Mouse (Mus musculus) embryonic facial prominence, embryonic 10.5 days (tissue): Measurements from ENCODE around the gene Prph2. TPM values are rescaled to one million over a fixed set of nuclear protein-coding genes. Genes with fewer than 3 reads are reported as not detected.
A peak's percentile ranks its signal among the peaks of the same experiment; 100 is the strongest.

ENCODE experiments used
- DNase-seq: peaks from one replicate; pipeline ENCODE4 v3.0.0-alpha.2; 2017; ENCODE audit warnings: low spot score
- H3K27ac ChIP-seq: fragments of 300-500 bp; sonication (generic); replicated peaks from 2 replicates; pipeline ENCODE4 v1.5.1; 2016; ENCODE audit warnings: mild to moderate bottlenecking
- H3K27me3 ChIP-seq: fragments of 300-500 bp; sonication (generic); replicated peaks from 2 replicates; pipeline ENCODE4 v1.6.1; 2016; ENCODE audit warnings: low read depth, mild to moderate bottlenecking; ENCODE audit not compliant: poor library complexity, severe bottlenecking
- H3K36me3 ChIP-seq: fragments of 300-500 bp; sonication (generic); replicated peaks from 2 replicates; pipeline ENCODE4 v1.6.1; 2016; ENCODE audit warnings: mild to moderate bottlenecking, moderate library complexity
- H3K4me1 ChIP-seq: fragments of 300-500 bp; sonication (generic); 2 replicates; pipeline ENCODE4 v1.6.1; 2016
- H3K4me3 ChIP-seq: fragments of 300-500 bp; sonication (generic); 2 replicates; pipeline ENCODE4 v1.5.1; 2016; ENCODE audit warnings: mild to moderate bottlenecking, moderate library complexity
- H3K9me3 ChIP-seq: fragments of 300-500 bp; sonication (generic); 2 replicates; pipeline ENCODE4 v1.6.1; 2016; ENCODE audit warnings: mild to moderate bottlenecking
- WGBS: fragments of 180-500 bp; shearing (Covaris S2); methylation state at CpG from one replicate; pipeline ENCODE4 v1.1.7; 2016; 5-methylcytosine and 5-hydroxymethylcytosine counted together
- polyA plus RNA-seq: library from polyadenylated mRNA; unstranded; fragments of >200 nt; fragmentation: Nextera tagmentation; extraction: Ambion mirVana; gene quantifications from 2 replicates; pipeline ENCODE4 v1.2.1, GENCODE M21; 2016

The Prph2 gene
- polyA plus RNA-seq, 1 experiment from 2014 or later = not detected

- peak; percentile 85 for DNase-seq
- Histone ChIP-seq H3K36me3 (no peaks in the 10 kb centered on the region), H3K4me1 (peaks cover 4% of the 10 kb centered on the region; the same call in 1 of the 2 replicates), H3K27me3 (no peaks in the 10 kb centered on the region), H3K4me3 (0 out of 2 replicates have a peak overlapping the region, but pooled peaks have one; percentile 2), H3K27ac (no peak overlapping the region), H3K9me3 (0 out of 2 replicates have a peak, but pooled peaks cover 4% of the 10 kb centered on the region)
- WGBS = 22% methylated on average over 19 of the region's 19 CpGs
These were observed 6.3 kb upstream of the Prph2 start for GRCm38 (mm10) chr17:46903876-46904490.

- Histone ChIP-seq H3K9me3 (0 out of 2 replicates have a peak, but pooled peaks cover 4% of the 10 kb centered on the region), H3K27ac (no peak overlapping the region), H3K4me3 (no peak overlapping the region), H3K27me3 (no peaks in the 10 kb centered on the region), H3K4me1 (peaks cover 20% of the 10 kb centered on the region), H3K36me3 (no peaks in the 10 kb centered on the region)
- no peak for DNase-seq
- WGBS = 43% methylated on average over 6 of the region's 6 CpGs
These were observed 2.1 kb downstream of the Prph2 start for GRCm38 (mm10) chr17:46912331-46912730.

- no peak for DNase-seq
- H3K9me3 ChIP-seq = no peaks in the 10 kb centered on the region
- H3K27me3 ChIP-seq = no peaks in the 10 kb centered on the region
- no peak overlapping the region for H3K27ac ChIP-seq
- 67% methylated on average over 3 of the region's 3 CpGs for WGBS
- peaks cover 36% of the 10 kb centered on the region for H3K4me1 ChIP-seq
- H3K36me3 ChIP-seq = no peaks in the 10 kb centered on the region
- H3K4me3 ChIP-seq = no peak overlapping the region
These were observed 4.9 kb downstream of the Prph2 start for GRCm38 (mm10) chr17:46915129-46915528.

- DNase-seq = no peak
These were observed 8.7 kb downstream of the Prph2 start for GRCm38 (mm10) chr17:46918951-46919350.

GRCm38 (mm10) chr17:46920855-46921254 lies 10.6 kb downstream of the Prph2 start:
- peak; percentile 46 for DNase-seq
- Histone ChIP-seq H3K9me3 (no peaks in the 10 kb centered on the region), H3K4me3 (no peak overlapping the region), H3K4me1 (peaks cover 30% of the 10 kb centered on the region), H3K27me3 (no peaks in the 10 kb centered on the region), H3K36me3 (no peaks in the 10 kb centered on the region), H3K27ac (no peak overlapping the region)
- 63% methylated on average over 6 of the region's 6 CpGs for WGBS

More at GRCm38 (mm10) chr17:46918951-46919350, 8.7 kb downstream of the Prph2 start:
- 27% methylated on average over 4 of the region's 4 CpGs for WGBS
- H3K27me3 ChIP-seq = no peaks in the 10 kb centered on the region
- peaks cover 31% of the 10 kb centered on the region for H3K4me1 ChIP-seq
- no peak overlapping the region for H3K4me3 ChIP-seq
- no peaks in the 10 kb centered on the region for H3K36me3 ChIP-seq
- H3K9me3 ChIP-seq = no peaks in the 10 kb centered on the region
- no peak overlapping the region for H3K27ac ChIP-seq

GRCm38 (mm10) chr17:46926192-46926591 lies 15.9 kb downstream of the Prph2 start:
- peaks cover 37% of the 10 kb centered on the region for H3K36me3 ChIP-seq
- no peak for DNase-seq
- no peaks in the 10 kb centered on the region for H3K27me3 ChIP-seq
- no peak overlapping the region for H3K27ac ChIP-seq
- 56% methylated on average over 6 of the region's 6 CpGs for WGBS
- H3K4me3 ChIP-seq = no peak overlapping the region
- H3K4me1 ChIP-seq = peaks cover 18% of the 10 kb centered on the region
- H3K9me3 ChIP-seq = no peaks in the 10 kb centered on the region

GRCm38 (mm10) chr17:46926941-46927340 lies 16.7 kb downstream of the Prph2 start:
- 77% methylated on average over 3 of the region's 3 CpGs for WGBS
- H3K9me3 ChIP-seq = no peaks in the 10 kb centered on the region
- no peaks in the 10 kb centered on the region for H3K27me3 ChIP-seq
- H3K36me3 ChIP-seq = peaks cover 44% of the 10 kb centered on the region
- H3K27ac ChIP-seq = no peak overlapping the region
- peaks cover 18% of the 10 kb centered on the region for H3K4me1 ChIP-seq
- no peak overlapping the region for H3K4me3 ChIP-seq
- DNase-seq = no peak

- H3K4me1 ChIP-seq = peaks cover 15% of the 10 kb centered on the region
- no peaks in the 10 kb centered on the region for H3K9me3 ChIP-seq
- no peak overlapping the region for H3K4me3 ChIP-seq
- H3K27ac ChIP-seq = no peak overlapping the region
- H3K27me3 ChIP-seq = no peaks in the 10 kb centered on the region
- DNase-seq = no peak
- H3K36me3 ChIP-seq = peaks cover 53% of the 10 kb centered on the region
- WGBS = 89% methylated on average over 5 of the region's 5 CpGs
These were observed 17.5 kb downstream of the Prph2 start for GRCm38 (mm10) chr17:46927781-46928180.

GRCm38 (mm10) chr17:46929277-46929676 lies 19.0 kb downstream of the Prph2 start:
- Histone ChIP-seq H3K4me3 (no peak overlapping the region), H3K9me3 (no peaks in the 10 kb centered on the region), H3K27ac (no peak overlapping the region), H3K4me1 (peaks cover 6% of the 10 kb centered on the region; the same call in 1 of the 2 replicates), H3K27me3 (no peaks in the 10 kb centered on the region), H3K36me3 (peaks cover 67% of the 10 kb centered on the region)
- 69% methylated on average over 12 of the region's 12 CpGs for WGBS
- DNase-seq = peak; percentile 53

GRCm38 (mm10) chr17:46929897-46930296 lies 19.6 kb downstream of the Prph2 start:
- H3K4me3 ChIP-seq = no peak overlapping the region

GRCm38 (mm10) chr17:46932961-46933360 lies 22.7 kb downstream of the Prph2 start:
- peaks cover 100% of the 10 kb centered on the region for H3K36me3 ChIP-seq
- H3K4me1 ChIP-seq = peaks cover 6% of the 10 kb centered on the region; the same call in 1 of the 2 replicates
- 93% methylated on average over 5 of the region's 5 CpGs for WGBS
- no peak overlapping the region for H3K27ac ChIP-seq
- no peak overlapping the region for H3K4me3 ChIP-seq
- H3K27me3 ChIP-seq = no peaks in the 10 kb centered on the region
- H3K9me3 ChIP-seq = no peaks in the 10 kb centered on the region
- no peak for DNase-seq

More at GRCm38 (mm10) chr17:46929897-46930296, 19.6 kb downstream of the Prph2 start:
- no peaks in the 10 kb centered on the region for H3K27me3 ChIP-seq
- peaks cover 6% of the 10 kb centered on the region; the same call in 1 of the 2 replicates for H3K4me1 ChIP-seq
- H3K9me3 ChIP-seq = no peaks in the 10 kb centered on the region
- no peak for DNase-seq
- no peak overlapping the region for H3K27ac ChIP-seq
- 90% methylated on average over 7 of the region's 7 CpGs for WGBS
- H3K36me3 ChIP-seq = peaks cover 74% of the 10 kb centered on the region

- 83% methylated on average over 19 of the region's 19 CpGs for WGBS
- H3K9me3 ChIP-seq = no peaks in the 10 kb centered on the region
- H3K27ac ChIP-seq = no peak overlapping the region
- H3K36me3 ChIP-seq = peaks cover 100% of the 10 kb centered on the region
- H3K27me3 ChIP-seq = no peaks in the 10 kb centered on the region
- peak; percentile 72 for DNase-seq
- peaks cover 6% of the 10 kb centered on the region; the same call in 1 of the 2 replicates for H3K4me1 ChIP-seq
- no peak overlapping the region for H3K4me3 ChIP-seq
These were observed 23.5 kb downstream of the Prph2 start for GRCm38 (mm10) chr17:46933557-46934348.
